8 mouse cellular contexts compared by ENCODE assay signal in the genomic region with DNA sequence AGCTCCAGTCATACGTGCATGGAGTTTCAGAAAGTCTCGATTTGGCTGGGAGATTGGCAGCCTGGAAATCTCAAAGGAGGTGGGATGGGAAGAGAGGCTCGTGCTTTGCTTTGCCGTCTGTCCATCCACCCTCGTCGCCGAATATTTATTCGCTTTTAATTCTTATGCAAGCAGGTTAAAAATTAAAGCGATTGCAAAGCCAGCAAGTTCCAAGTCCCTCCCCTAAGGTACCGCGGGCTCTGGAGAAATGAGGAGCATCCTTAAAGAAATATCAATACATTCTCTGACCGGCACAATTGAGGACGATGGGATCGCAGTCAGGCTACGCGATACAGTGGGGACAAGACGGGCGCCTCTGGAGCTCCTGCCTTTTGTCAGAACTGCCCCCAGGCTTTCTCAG. TPM values are rescaled to one million over a fixed set of nuclear protein-coding genes. Genes with fewer than 3 reads are reported as not detected.
DNase-seq lines count a peak whose midpoint lies in the region; ATAC-seq and TF ChIP-seq lines count a peak whose summit lies in the region.
"Had no signal": no experiment of that assay in that cellular context is flagged by ENCODE, and none has a peak within 500 bp of the region (broad histone marks: within the 10 kb centered on the region; RNA-seq: fewer than 3 reads in every experiment).

No protein-coding gene starts in this region.

- peak; percentile 5 for DNase-seq in lung, embryonic 14.5 days
- DNase-seq in lung, postnatal 36 days, result no peak
- peak; percentile 44 for DNase-seq in limb, embryonic 10.5 days (ENCODE audit: low spot score)
- DNase-seq in stomach, postnatal 0 days (ENCODE audit: low spot score), result no peak
- DNase-seq in cerebellum, postnatal 10 days, result no peak

- peaks cover 86% of the 10 kb centered on the region for H3K27me3 ChIP-seq in lung, embryonic 14.5 days (ENCODE audit: insufficient read depth, low read length)
- peaks cover 92% of the 10 kb centered on the region for H3K27me3 ChIP-seq in forebrain, embryonic 15.5 days
- H3K27me3 ChIP-seq in limb, embryonic 10.5 days (ENCODE audit: low read depth, poor library complexity, severe bottlenecking), result peaks cover 100% of the 10 kb centered on the region
- peaks cover under 1% of the 10 kb centered on the region; the same call in 1 of the 2 replicates for H3K27me3 ChIP-seq in stomach, postnatal 0 days (ENCODE audit: control insufficient read depth, insufficient read depth, low read length)

- H3K4me3 ChIP-seq in lung, embryonic 14.5 days (ENCODE audit: low read depth, low read length), result peak overlapping the region; percentile 57
- H3K4me3 ChIP-seq in forebrain, embryonic 15.5 days, result peak overlapping the region; percentile 52
- H3K4me3 ChIP-seq in limb, embryonic 10.5 days, result peak overlapping the region; percentile 57
- H3K4me3 ChIP-seq in stomach, postnatal 0 days (ENCODE audit: low read depth, low read length), result peak overlapping the region; percentile 51

- no peaks in the 10 kb centered on the region for H3K36me3 ChIP-seq in lung, embryonic 14.5 days (ENCODE audit: insufficient read depth)
- H3K36me3 ChIP-seq in forebrain, embryonic 15.5 days, result no peaks in the 10 kb centered on the region
- H3K36me3 ChIP-seq in limb, embryonic 10.5 days, result no peaks in the 10 kb centered on the region
- H3K36me3 ChIP-seq in stomach, postnatal 0 days (ENCODE audit: control insufficient read depth, insufficient read depth, low read length), result no peaks in the 10 kb centered on the region

- WGBS in lung, embryonic 14.5 days, result under 1% methylated on average over 18 of the region's 18 CpGs
- WGBS in forebrain, embryonic 15.5 days, result under 1% methylated on average over 18 of the region's 18 CpGs
- WGBS in limb, embryonic 10.5 days, result 1% methylated on average over 18 of the region's 18 CpGs
- under 1% methylated on average over 18 of the region's 18 CpGs for WGBS in stomach, postnatal 0 days

- H3K4me2 ChIP-seq in lung, embryonic 14.5 days, result peak overlapping the region; percentile 71
- peak overlapping the region; percentile 89 for H3K4me2 ChIP-seq in forebrain, embryonic 15.5 days (replicated peaks)
- peak overlapping the region; percentile 75 for H3K4me2 ChIP-seq in stomach, postnatal 0 days (replicated peaks; ENCODE audit: low read depth)

- no peak for TF ChIP-seq CTCF in lung, embryonic 14.5 days (IDR thresholded peaks at IDR 0.05; ENCODE audit: low read depth)
- no peak for TF ChIP-seq CTCF in stomach, postnatal 0 days (IDR thresholded peaks at IDR 0.05; ENCODE audit: low read depth)

- no peak for TF ChIP-seq EP300 in stomach, postnatal 0 days (optimal IDR thresholded peaks at IDR 0.05)

- H3K9me3 ChIP-seq in lung, embryonic 14.5 days (ENCODE audit: low read depth, low read length), result no peaks in the 10 kb centered on the region
- H3K9me3 ChIP-seq in forebrain, embryonic 15.5 days, result no peaks in the 10 kb centered on the region
- no peaks in the 10 kb centered on the region for H3K9me3 ChIP-seq in limb, embryonic 10.5 days (replicated peaks)
- H3K9me3 ChIP-seq in stomach, postnatal 0 days (ENCODE audit: control insufficient read depth, low read length), result no peaks in the 10 kb centered on the region

- no peaks in the 10 kb centered on the region for H3K4me1 ChIP-seq in lung, embryonic 14.5 days (ENCODE audit: insufficient read depth)
- peaks cover 42% of the 10 kb centered on the region for H3K4me1 ChIP-seq in forebrain, embryonic 15.5 days
- peaks cover 47% of the 10 kb centered on the region for H3K4me1 ChIP-seq in limb, embryonic 10.5 days
- H3K4me1 ChIP-seq in stomach, postnatal 0 days (replicated peaks; ENCODE audit: control insufficient read depth, insufficient read depth), result no peaks in the 10 kb centered on the region

- H3K9ac ChIP-seq in lung, embryonic 14.5 days, result peak overlapping the region; percentile 71
- H3K9ac ChIP-seq in forebrain, embryonic 15.5 days (replicated peaks), result peak overlapping the region; percentile 43; the same call in 1 of the 2 replicates
- peak overlapping the region; percentile 54 for H3K9ac ChIP-seq in stomach, postnatal 0 days (ENCODE audit: low read length)

- H3K27ac ChIP-seq in lung, embryonic 14.5 days (ENCODE audit: low read depth), result peak overlapping the region; percentile 98
- no peak overlapping the region for H3K27ac ChIP-seq in forebrain, embryonic 15.5 days (replicated peaks)
- no peak overlapping the region for H3K27ac ChIP-seq in limb, embryonic 10.5 days
- H3K27ac ChIP-seq in stomach, postnatal 0 days (replicated peaks), result peak overlapping the region; percentile 56

- no peak for ATAC-seq in lung, embryonic 14.5 days (ENCODE audit: insufficient read depth)
- ATAC-seq in forebrain, embryonic 15.5 days (replicated peaks), result no peak
- ATAC-seq in stomach, postnatal 0 days (ENCODE audit: low FRiP score, low TSS enrichment), result no peak
- ATAC-seq in megakaryocyte-erythroid progenitor cell, adult 5-6 weeks (replicated peaks; ENCODE audit: low FRiP score, low TSS enrichment, poor library complexity, severe bottlenecking), result no peak

RNA-seq across cellular contexts. Expression of a gene that starts 1.5 kb away (rescaled TPM):
- 5.9 and 6.3 TPM in 2 replicates for polyA plus RNA-seq in lung, embryonic 14.5 days (2014; fragmentation: Nextera tagmentation; extraction: Ambion mirVana)
- 0.49 and 0.81 TPM in 2 replicates for polyA plus RNA-seq in forebrain, embryonic 15.5 days (2015; fragmentation: Nextera tagmentation; extraction: Ambion mirVana)
- 0.80 and 1.2 TPM in 2 replicates for polyA plus RNA-seq in limb, embryonic 10.5 days (2016; fragmentation: Nextera tagmentation; extraction: Ambion mirVana)
- polyA plus RNA-seq in stomach, postnatal 0 days (2015; fragmentation: Nextera tagmentation; extraction: Ambion mirVana), result 4.6 and 5.5 TPM in 2 replicates
- not detected in 2 replicates for total RNA-seq in megakaryocyte-erythroid progenitor cell, adult 5-6 weeks (2014; fragmentation: Nextera tagmentation)
- total RNA-seq in megakaryocyte-erythroid progenitor cell, adult 5-6 weeks (2017), result not detected in 2 replicates
- total RNA-seq: gastrocnemius, postnatal 4 days had no signal

Comparison
In these comparisons a context has a peak if more than half of its experiments do, and no peak if none do; other contexts are left out.
1. DNase-seq: peak in lung, embryonic 14.5 days (single experiment) and limb, embryonic 10.5 days (single experiment); none in lung, postnatal 36 days (single experiment), stomach, postnatal 0 days (single experiment) and cerebellum, postnatal 10 days (0 of 2).
2. H3K27ac ChIP-seq: peak in lung, embryonic 14.5 days (single experiment) and stomach, postnatal 0 days (single experiment); none in forebrain, embryonic 15.5 days (single experiment) and limb, embryonic 10.5 days (single experiment).
3. Peak in every context shown above with its lines, with median percentiles within 50 percentile points of each other: H3K4me2 ChIP-seq, H3K4me3 ChIP-seq and H3K9ac ChIP-seq.